Mouse (Mus musculus) urinary bladder, postnatal 4 days (tissue): ENCODE data around the gene Fscn2.
"Not testable (repeated sequence)": the region's sequence is repeated elsewhere in the genome, so short reads cannot be mapped to it uniquely, and the experiment has no call there.

ENCODE experiments used
- DNase-seq, 2 experiments: peaks; one replicate each; pipeline ENCODE4 v3.0.0; 2021 to 2022; ENCODE audit warnings: low spot score in 2 of 2

Gene Fscn2

DNA sequence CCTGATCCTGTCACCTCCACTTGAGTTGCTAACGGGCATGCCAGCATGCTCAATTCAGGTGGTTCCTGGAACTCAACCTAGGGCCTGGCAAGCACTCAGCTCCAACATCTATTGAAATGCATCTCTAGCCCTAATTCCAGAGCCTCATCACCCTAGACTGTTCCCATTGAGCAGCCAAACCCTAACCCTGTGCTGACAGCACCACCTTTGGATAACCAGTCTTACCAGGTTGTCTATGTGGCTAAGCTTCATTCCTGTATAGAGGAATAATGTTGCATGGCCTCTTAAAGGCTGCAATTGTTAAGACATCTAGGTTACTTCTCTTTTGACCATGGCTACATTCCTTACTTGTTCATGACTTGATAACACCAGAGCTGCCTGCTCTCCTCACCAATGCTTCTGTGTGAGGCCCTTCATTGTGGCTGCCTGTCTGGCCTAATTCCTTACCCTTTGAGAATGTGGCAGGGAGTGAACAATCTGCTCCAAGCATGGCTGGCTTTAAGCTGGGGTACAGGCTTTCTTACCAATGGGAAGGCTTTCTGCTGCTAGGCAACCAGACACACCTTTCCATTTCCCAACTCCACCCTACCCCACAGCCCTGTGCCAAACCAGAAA is 16.2 kb upstream of the Fscn2 start:
- peak in 1 of 2 experiments; percentile 57 for DNase-seq

DNA sequence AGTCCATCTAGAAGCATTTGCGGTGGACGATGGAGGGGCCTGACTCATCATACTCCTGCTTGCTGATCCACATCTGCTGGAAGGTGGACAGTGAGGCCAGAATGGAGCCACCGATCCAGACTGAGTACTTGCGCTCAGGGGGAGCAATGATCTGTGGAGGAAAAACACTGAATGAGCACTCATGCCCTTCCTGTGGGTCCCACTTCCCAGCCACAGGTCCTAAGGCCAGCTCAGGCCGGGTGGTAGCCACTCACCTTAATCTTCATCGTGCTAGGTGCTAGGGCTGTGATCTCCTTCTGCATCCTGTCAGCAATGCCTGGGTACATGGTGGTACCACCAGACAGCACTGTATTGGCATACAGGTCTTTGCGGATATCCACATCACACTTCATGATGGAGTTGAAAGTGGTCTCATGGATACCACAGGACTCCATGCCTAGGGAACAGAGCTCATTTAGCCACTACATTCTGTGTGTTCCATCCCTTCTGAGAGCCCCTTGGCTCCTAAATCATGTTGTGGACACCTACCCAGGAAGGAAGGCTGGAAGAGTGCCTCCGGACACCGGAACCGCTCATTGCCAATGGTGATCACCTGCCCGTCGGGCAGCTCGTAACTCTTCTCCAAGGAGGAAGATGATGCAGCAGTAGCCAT is 14.8 kb upstream of the Fscn2 start:
- peak in 1 of 2 experiments; percentile 46 for DNase-seq

DNA sequence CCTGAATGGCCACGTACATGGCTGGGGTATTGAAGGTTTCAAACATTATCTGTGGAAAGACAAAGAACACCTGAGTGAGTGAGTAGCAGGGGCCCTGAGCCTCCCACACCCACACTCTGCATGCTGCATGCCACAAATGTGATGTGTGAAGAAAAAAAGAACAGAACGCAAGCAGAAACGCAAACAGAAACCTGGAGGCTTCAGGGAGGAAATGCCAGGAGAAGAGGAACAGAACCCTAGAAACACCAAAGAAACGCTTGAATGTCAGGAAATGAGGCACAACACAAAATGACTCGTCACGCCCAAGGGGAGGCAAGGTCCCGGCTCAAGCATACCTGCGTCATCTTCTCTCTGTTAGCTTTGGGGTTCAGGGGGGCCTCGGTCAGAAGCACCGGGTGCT is 14.0 kb upstream of the Fscn2 start:
- DNase-seq, result peak in 1 of 2 experiments; percentile 39

DNA sequence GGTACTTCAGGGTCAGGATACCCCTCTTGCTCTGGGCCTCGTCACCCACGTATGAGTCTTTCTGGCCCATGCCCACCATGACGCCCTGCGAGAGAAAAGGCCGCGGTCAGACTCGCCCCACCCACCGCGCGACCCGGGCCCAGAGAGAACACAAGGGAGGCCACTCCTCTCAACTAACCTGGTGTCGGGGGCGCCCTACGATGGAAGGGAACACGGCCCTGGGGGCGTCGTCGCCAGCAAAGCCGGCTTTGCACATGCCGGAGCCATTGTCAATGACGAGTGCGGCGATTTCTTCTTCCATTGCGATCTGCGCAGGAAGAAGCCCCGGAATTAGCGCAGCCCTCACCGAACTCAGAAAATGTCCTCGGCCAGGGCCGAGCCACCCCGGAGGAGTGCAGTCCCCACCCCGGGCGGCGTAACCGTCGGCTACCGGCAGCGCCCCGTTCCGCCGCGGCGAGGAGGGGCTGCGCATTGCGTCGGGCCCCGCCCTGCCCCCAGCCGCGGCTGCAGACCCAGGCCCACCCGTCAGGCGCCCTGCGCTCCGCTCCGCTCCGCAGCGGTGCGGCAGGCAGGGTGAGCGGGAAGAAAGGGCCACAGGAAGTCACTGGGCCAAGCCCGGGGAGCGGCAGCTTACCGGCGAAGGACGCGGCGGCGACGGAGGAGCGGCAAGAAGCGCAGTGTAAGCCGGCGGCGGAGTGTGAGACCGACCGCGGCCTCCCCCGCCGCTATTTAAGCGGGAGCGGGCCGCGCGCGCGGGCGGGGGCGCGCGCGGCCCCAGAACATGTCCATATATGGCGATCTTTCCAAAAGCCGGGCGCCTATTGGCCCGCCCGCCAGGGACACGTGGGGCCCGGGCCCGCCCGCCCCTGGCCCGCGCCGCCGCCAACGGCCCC is 13.3 kb upstream of the Fscn2 start, which contains the start of gene Actg1:
Gene Actg1 (minus strand): TSS at position 752 of the 893 bp plus-strand sequence.
- peak; percentile 84 to 89 for DNase-seq

DNA sequence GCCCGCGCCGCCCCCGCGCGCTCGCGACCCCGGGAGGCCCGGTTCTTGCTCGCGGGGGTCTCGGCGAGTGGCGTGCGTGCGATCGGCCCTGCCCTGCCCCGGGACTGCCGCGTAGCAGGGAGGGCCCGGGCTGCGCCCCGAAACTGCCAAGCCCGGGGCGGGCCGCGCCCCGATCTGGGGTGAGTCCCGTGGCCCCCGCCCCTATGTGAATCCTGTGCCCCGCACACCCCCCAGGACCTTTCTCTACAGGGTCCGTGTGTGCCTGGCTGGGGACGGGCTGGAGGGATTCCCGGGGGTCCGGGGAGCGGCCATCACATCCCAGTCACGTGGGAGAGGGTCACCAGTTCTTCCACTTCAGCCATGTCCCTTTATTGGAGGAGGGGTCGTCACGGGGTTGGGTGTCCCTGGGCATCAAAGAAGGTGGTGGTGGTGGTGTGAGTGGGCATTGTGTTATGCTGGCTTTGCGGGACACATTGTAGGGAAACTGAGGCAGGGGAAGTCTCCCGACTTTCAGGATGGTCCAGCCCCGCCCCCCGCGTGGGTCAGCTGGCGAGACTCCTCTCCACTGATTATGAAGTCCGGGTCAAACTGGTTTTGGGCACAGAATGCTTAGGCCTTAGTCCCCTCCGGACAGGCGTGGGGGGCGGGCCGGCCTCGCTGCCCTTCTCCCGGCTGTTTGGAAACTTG is 12.5 kb upstream of the Fscn2 start:
- peak; percentile 61 to 66 for DNase-seq

DNA sequence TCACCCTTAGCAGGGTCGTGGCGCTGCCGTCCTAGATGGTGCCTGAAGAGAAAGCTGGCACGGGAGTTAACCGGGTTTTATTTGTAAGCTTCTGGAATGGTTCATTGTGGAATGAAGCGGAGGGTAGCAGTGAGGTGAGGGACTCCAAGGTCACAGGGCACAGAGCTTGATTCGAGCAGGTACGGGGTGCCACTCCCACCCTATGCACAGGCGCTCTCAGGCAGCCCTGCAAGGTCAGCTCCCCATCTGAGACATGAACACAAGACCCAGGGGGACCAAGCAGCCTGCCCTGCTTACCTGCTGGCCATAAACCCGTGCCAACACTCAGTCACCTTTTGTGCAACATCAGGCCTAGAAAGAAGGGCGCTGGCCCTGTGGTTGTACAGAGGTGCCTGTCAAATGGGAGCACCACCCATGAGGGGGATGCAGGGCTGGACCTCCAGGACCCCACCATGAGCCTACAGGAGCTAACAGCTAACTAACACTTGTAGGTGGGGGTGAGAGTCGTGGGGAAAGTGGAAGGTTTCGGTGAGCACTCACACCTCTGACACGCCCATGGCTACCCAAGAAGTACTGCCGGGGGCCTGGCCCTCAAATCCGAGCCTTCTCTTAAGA is 11.9 kb upstream of the Fscn2 start:
- peak in 1 of 2 experiments; percentile 63 for DNase-seq

DNA sequence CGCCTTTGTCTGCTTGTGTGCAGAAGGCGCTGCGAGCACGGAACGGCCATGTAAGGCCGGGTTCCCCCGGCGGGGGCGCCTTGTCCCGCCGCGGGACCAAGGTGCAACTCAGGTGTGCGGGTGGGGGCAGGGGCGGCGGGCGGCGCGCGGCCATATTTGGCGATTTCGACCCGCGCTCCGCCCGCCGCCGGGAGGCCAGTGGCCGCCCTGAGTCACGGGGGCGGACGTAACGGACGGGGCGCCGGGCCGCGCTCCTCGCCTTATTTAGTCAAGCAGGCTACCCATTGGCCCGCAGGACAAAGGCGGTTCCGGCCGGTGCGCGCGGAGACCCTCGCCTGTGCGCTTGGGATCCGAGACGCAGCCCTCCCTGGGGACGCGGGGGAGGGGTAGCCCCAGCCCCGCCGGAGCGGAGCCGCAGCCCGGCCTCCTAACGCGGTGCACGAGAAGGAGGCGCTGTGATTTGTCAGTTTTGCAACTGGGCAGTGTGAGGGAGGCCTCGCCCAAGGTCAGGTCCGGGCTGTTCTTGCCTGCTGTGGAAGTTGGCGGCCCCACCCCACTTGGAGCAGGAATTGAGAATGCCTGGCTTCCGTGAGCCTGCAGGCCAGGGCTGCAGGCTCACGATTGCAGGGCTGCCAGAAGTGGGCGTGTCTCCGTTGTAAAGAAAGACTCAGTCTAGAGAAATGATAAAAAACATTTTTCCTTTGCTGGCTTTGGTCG is 11.2 kb upstream of the Fscn2 start:
- peak; percentile 90 to 92 for DNase-seq

DNA sequence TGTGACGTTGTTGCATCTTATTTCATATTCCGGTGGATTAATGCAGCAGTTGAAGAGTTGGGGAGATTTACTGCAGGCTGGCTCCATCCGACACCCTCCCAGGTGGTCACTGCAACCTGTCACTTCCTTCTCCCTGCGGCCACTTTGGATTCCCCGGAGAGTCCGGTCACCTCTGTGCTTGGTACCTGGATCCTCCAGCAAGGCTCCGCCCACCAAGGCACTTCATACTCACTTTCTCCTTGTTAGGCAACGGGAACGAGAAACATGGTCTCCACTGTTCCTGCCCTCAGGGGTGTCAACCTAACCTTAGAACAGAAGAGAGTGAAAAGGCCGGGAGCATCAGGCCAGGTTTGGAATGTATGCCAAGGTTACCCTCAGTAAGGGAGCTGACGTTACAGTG is 10.6 kb upstream of the Fscn2 start:
- no peak for DNase-seq

DNA sequence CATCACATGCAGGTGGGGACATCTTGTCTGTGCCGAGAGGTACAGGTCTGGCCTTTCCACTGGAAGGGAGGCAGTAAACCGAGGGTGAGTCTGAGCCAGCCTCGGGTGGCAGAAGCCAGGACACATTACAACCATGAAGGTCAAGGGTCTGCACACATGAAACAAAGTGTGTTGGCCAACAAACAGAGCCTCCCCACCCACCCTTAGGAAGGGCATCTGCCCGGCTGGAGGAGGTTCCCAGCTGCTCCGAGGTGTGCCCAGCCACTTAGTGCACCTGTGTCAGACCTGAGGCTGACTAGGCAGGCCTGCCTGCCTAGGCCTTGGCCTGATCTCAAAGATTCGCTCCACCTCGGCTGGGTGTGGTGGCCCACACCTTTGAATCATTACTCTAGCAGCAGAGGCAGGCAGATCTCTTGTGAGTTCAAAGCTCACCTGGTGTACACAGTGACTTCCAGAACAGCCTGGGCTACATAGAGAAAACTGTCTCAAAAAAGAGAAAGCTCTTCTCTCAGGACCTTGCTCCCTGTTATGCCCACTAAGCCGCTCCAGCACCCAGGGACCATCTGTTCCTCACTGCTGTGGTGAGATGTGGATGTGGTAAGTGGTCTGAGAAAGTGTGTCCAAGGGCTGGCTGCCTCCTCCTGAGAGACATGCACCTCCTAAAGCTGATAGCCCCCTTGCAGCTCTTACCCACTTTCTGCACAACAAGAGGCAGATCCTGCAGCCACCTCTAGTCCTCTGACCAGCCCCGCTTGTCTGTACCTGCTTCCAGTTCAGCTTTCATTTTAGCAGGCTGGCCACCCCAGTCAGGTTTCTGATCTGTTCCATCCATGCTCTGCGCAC is 9.9 kb upstream of the Fscn2 start:
- peak in 1 of 2 experiments; percentile 56 for DNase-seq

DNA sequence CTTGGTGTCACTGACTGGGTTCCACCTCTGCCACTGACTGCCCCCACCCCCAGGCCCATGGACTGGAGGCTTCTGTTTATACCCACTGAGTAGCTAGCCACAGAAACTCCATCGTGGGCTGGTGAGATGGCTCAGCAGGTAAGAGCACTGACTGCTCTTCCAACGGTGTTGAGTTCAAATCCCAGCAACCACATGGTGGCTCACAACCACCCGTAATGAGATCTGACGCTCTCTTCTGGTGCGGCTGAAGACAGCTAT is 9.3 kb upstream of the Fscn2 start:
- not testable (repeated sequence) for DNase-seq

DNA sequence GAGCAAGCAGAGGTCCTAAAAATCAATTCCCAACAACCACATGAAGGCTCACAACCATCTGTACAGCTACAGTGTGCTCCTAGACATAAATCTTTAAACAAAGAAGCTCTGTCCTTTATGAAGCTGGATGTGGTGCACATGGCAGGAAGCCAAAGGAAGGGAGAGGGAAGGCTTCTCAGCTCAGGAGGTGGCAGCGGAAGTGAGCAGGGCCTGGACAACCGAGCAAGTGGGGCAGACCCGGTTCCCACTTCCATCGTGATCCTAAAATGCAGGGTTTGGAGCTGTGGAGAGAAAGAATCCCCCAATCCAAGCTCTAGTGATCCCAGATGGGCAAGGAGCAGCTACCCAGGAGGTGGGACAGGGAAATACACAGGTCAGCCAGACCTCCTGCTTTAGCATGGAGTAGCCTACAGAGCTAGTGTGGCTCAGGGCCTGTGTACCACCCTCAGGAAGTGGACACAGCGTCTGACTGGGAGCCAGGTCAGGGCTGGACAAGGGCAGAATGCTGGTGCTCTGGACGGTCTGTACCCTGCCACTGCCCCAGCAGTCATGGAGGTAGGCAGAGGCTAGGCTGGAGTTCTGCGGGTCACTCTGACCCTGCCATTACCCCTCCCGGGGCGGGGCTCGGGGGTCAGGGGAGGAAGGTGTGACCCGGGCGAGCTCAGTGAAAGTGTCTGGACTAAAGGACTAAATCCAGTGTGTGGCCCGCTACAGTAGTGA is 8.6 kb upstream of the Fscn2 start:
- DNase-seq, result peak; percentile 21 to 60

DNA sequence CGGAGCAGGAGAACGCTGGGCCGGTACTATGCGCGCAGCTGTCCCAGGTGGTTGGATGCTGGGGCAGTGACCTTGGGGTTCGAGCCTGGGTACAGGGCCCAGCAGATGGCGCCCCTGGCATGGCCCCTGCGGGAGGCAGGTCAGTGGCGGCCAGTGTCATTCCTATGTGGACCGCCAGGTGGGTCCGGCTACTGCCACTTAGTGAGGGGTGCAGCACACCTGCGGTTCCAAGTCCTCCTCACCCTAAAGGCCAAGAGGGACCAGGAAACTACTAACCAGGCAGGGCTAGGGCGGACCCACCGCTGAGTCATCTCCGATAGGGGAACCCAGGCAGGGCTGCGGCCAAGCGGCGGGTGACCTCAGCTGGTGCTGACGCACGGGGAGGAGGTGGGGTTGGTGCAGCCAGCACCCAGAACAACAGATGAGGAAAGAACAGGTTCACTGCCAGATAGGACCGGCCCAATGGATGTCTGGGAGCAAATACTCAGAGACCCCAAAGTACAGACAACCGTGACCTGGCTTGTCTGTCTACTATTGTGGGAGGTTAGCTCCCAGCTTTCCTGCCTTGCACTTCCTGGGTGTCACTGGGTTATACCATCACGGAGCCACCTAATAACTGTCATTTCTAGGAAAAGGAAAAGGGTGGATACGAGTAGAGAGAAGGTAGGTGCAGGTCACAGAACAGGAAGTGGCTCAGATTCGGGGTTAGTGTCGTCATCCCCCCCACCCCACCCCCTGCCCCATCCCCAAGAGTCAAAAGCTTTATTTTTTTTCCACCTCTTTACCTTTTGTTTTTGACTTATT is 7.6 kb upstream of the Fscn2 start:
- DNase-seq, result peak; percentile 81 to 87

DNA sequence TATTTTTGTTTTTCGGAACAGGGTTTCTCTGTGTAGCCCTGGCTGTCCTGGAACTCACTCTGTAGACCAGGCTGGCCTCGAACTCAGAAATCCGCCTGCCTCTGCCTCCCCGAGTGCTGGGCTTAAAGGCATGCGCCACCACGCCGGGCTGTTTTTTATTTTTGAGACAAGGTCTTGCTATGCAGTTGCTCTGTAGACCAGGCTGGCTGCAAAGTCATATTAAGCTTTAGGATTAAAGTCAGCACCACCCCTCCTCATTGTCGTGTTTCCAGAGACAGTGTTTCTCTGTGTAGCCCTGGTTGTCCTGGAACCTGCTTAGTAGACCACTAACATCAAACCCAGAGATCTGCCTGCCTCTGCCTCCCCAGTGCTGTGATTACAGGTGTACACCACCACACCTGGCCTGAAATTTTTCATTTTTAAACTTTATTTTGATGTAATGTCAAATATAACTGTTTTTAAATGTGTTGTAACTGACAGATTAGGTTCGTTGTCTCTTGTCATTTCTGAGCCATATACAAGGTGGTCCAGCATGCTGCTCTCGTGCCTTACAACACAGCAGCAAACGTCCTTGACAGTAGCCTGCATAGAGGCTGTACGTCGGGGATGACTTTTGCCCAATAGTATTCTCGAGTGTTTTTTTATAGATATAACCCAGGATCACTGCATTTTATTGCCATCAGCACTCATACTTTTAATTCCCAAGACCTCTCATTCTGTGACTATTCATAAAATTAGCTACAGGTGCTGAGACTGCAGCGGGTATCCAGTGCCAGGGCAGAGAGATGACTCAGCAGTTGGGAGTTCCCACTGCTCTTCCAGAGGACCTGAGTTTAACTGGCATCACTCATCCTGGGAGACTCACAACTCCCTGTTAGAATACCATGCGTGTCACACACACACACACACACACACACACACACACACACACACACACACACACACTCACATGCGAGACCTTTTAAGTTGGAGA is 6.7 kb upstream of the Fscn2 start:
- peak in 1 of 2 experiments; percentile 54 for DNase-seq

DNA sequence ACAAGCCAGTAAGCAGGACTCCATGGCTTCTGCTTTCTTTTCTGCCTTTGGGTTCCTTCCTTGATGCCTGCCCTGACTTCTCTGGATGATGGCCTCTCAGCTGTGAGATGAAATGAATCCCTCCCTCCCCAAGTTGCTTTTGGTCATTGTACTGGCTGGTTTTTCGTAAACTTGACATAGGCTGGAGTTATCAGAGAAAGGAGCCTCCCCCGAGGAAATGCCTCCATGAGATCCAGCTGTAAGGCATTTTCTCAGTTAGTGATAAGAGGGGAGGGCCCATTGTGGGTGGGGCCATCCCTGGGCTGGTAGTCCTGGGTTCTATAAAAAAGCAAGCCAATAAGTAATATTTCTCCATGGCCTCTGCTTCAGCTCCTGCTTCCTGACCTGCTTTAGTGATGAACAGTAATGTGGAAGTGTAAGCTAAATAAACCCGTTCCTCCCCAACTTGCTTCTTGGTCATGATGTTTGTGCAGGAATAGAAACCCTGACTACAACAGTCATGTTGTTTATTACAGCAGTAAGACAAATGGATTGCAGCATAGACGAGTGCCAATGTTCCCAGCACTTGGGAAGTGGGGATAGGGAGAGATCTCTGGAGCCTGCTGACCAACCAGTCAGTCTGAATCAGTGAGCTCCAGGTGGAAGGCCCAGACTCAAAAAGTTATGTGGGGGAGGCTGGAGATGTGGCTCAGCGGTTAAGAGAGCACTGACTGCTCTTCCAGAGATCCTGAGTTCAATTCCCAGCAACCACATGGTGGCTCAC is 5.9 kb upstream of the Fscn2 start:
- DNase-seq, result no peak

DNA sequence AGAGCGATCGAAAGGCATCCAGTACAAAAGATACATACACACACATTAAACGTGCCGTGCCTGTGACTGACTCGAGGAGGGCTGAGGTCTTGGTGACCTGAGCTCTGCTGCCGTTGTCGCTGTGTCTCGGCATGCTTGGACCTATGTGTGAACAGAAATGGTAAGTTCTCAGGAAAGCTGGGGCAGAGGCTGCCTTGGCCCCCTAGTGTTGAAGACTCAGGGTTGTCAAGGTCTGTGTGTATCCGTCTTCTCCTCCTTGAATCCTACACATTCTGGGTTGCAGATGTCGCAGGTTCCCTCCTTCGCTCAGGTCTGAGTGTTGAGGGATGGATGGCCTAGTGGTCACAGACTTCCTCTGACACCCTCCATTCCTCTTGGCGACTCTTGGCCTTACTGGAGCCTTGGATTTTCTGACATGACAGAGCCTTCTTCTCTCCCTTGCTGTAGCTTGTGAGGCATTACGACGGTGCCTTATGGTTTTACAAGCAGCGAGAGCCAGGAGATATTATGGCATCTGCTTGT is 5.0 kb upstream of the Fscn2 start:
- DNase-seq, result no peak

DNA sequence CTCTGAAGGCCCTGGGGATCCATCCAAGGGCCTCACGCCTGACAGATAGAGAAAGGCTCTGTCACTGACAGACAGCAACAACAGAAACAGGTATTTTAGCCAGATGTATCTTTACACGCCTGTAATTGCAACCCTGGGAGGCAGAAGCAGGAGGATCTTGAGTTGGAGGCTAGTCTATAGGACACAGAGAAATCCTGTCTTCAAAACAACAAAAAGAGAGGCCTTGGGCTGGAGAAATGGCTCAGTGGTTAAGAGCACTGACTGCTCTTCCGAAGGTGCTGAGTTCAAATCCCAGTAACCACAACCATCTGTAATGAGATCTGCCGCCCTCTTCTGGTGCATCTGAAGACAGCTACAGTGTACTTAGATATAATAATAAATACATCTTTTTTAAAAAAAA is 4.4 kb upstream of the Fscn2 start:
- DNase-seq, result no peak
